Mouse (Mus musculus) stomach, postnatal 0 days (tissue): ENCODE measurements at regions not wholly inside any gene's neighbourhood (a gene's known extent, or its start where the extent isn't known, plus 50 kb on each side); places are given as distances from the start of the nearest gene placed in this dataset.

Experiments
- CTCF ChIP-seq: IDR thresholded peaks from 2 replicates; pipeline ENCODE4 v1.5.1; 2016; ENCODE audit warnings: antibody characterized with exemption, low read depth, mild to moderate bottlenecking, moderate library complexity
- EP300 ChIP-seq: optimal IDR thresholded peaks from 2 replicates; pipeline ENCODE3; 2016; ENCODE audit warnings: antibody characterized with exemption

- TF ChIP-seq CTCF (no peak), EP300 (no peak)
These were observed 279.0 kb upstream of the Gm11042 start for GRCm38 (mm10) chr12:74595208-74595607.
